Mouse (Mus musculus): ENCODE measurements around the gene Rundc3a. TPM values are rescaled to one million over a fixed set of nuclear protein-coding genes. Genes with fewer than 3 reads are reported as not detected.

The Rundc3a gene
- polyA plus RNA-seq, 1 experiment = 53.7 TPM

DNA sequence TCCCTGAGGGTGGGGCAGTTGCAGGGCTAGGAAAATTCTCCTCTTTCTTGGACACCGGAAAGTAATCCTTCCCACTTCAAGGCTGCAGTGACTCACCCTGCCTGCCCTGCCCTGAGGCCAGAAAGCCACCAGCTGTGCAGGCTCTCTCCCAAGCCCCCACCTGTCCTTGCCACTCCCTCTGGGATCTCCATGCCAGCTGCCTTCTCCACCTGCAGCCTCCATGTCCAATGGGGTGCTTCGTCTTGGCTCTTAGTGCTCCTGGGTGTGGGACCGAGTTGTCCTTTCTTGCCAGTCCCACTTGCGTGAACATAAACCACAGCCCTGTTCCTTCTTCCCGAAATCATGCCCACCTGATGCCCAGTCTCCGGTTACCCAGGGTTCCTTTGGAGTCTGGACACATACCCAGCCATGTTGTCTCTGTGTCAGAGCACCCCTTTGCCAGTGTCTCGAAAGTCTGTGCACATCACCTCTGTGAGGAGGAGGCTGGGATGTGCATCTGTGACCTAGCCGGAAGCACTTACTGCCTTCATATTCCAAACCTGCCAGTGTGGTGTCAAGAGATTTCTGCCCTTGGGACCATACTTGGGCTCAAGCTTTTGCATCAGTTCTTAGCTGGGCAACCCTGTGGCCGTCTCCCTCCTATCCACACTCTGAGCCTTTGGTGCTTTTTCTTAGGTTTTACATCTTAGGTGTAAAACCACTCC lies 1.4 kb downstream of the Rundc3a start:
- no peak overlapping the region for H3K4me3 ChIP-seq (ENCODE audit: control insufficient read depth, low read depth, low read length)
- H3K27ac ChIP-seq (ENCODE audit: control insufficient read depth, insufficient read depth, low read depth, low read length) = no peak overlapping the region
- H3K36me3 ChIP-seq (ENCODE audit: control insufficient read depth, insufficient read depth, low read length) = no peaks in the 10 kb centered on the region
- TF ChIP-seq POLR2A (IDR thresholded peaks at IDR 0.05; ENCODE audit: control insufficient read depth, low read depth, low read length) (no peak), CTCF (IDR thresholded peaks at IDR 0.05; ENCODE audit: control insufficient read depth, insufficient read depth, insufficient replicate concordance, low read depth, low read length) (no peak)
- peaks cover 22% of the 10 kb centered on the region for H3K4me1 ChIP-seq (ENCODE audit: control insufficient read depth, insufficient read depth, low read length)
- no peaks in the 10 kb centered on the region for H3K27me3 ChIP-seq (ENCODE audit: control insufficient read depth, insufficient read depth, low read length)

DNA sequence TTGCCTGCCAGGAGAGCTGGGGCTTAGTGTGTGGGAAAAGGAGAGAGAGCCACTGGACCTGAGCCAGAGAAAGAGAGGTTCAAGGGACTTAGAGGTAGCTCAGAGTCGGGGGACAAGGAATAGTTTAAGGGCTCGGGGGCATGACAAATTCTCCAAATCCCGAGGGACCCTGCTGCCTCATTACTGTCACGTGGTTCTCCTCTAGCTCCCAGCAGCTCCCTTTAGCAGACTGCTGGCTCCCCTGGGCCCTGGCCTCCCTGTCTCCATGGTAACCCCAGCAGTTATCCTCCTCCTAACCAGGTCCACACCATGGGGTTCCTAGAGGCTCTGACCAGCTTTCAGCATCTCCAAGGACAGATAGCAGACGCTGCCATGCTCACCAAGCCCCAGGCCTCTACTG lies 2.0 kb downstream of the Rundc3a start:
- H3K27ac ChIP-seq (ENCODE audit: control insufficient read depth, insufficient read depth, low read depth, low read length) = no peak overlapping the region
- no peaks in the 10 kb centered on the region for H3K36me3 ChIP-seq (ENCODE audit: control insufficient read depth, insufficient read depth, low read length)
- no peak for TF ChIP-seq CTCF (IDR thresholded peaks at IDR 0.05; ENCODE audit: control insufficient read depth, insufficient read depth, insufficient replicate concordance, low read depth, low read length)
- no peak for TF ChIP-seq POLR2A (IDR thresholded peaks at IDR 0.05; ENCODE audit: control insufficient read depth, low read depth, low read length)
- no peaks in the 10 kb centered on the region for H3K27me3 ChIP-seq (ENCODE audit: control insufficient read depth, insufficient read depth, low read length)
- H3K4me3 ChIP-seq (ENCODE audit: control insufficient read depth, low read depth, low read length) = no peak overlapping the region
- peaks cover 26% of the 10 kb centered on the region for H3K4me1 ChIP-seq (ENCODE audit: control insufficient read depth, insufficient read depth, low read length)

DNA sequence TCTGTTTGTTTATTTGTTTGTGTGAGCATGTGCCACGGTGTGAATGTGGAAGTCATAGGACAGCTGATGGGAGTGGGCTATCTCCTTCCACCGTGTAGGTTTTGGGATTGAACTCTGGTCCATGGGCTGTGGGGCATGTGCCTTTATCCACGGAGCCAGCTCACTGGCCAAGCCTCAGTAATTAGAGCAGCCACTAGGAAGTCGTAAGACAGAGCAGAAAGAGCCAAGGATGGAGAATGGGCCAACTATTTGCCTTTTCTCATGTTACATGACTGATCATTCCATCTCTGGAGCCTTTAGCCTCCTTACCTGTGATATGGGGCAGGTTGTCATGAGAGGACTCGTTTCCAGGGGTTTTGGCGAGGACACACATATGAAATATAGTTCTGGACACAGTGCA lies 3.1 kb downstream of the Rundc3a start:
- Histone ChIP-seq H3K4me1 (ENCODE audit: control insufficient read depth, insufficient read depth, low read length) (peaks cover 30% of the 10 kb centered on the region), H3K4me3 (ENCODE audit: control insufficient read depth, low read depth, low read length) (no peak overlapping the region), H3K27me3 (ENCODE audit: control insufficient read depth, insufficient read depth, low read length) (no peaks in the 10 kb centered on the region), H3K27ac (ENCODE audit: control insufficient read depth, insufficient read depth, low read depth, low read length) (no peak overlapping the region), H3K36me3 (ENCODE audit: control insufficient read depth, insufficient read depth, low read length) (no peaks in the 10 kb centered on the region)
- TF ChIP-seq CTCF (IDR thresholded peaks at IDR 0.05; ENCODE audit: control insufficient read depth, insufficient read depth, insufficient replicate concordance, low read depth, low read length) (no peak), POLR2A (IDR thresholded peaks at IDR 0.05; ENCODE audit: control insufficient read depth, low read depth, low read length) (no peak)

DNA sequence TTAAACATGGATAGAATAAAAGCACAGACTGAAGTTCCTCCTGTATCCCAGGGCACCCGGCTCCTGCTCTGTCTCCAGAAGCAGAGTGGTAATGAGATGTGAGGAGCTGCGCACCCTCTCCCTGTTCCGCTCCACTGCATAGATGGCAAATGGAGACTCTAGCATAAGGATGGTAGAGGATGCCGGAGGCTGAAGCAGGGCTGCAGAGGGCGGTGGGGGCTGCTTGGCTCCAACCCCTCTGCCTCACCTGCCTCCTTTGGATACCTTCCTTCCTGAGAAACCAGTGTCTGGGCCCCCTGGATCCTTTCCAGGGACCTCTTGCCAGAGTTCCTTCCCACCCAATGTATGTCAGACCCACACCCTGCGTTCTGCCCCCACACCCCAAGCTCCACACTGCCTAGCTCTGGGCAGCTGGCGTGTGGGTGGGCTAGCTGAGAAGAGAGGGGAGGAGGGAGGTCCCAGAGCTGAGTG lies 3.5 kb downstream of the Rundc3a start:
- TF ChIP-seq CTCF (IDR thresholded peaks at IDR 0.05; ENCODE audit: control insufficient read depth, insufficient read depth, insufficient replicate concordance, low read depth, low read length) (no peak), POLR2A (IDR thresholded peaks at IDR 0.05; ENCODE audit: control insufficient read depth, low read depth, low read length) (no peak)
- no peak overlapping the region for H3K4me3 ChIP-seq (ENCODE audit: control insufficient read depth, low read depth, low read length)
- H3K27ac ChIP-seq (ENCODE audit: control insufficient read depth, insufficient read depth, low read depth, low read length) = no peak overlapping the region
- H3K36me3 ChIP-seq (ENCODE audit: control insufficient read depth, insufficient read depth, low read length) = no peaks in the 10 kb centered on the region
- peaks cover 30% of the 10 kb centered on the region for H3K4me1 ChIP-seq (ENCODE audit: control insufficient read depth, insufficient read depth, low read length)
- H3K27me3 ChIP-seq (ENCODE audit: control insufficient read depth, insufficient read depth, low read length) = no peaks in the 10 kb centered on the region

DNA sequence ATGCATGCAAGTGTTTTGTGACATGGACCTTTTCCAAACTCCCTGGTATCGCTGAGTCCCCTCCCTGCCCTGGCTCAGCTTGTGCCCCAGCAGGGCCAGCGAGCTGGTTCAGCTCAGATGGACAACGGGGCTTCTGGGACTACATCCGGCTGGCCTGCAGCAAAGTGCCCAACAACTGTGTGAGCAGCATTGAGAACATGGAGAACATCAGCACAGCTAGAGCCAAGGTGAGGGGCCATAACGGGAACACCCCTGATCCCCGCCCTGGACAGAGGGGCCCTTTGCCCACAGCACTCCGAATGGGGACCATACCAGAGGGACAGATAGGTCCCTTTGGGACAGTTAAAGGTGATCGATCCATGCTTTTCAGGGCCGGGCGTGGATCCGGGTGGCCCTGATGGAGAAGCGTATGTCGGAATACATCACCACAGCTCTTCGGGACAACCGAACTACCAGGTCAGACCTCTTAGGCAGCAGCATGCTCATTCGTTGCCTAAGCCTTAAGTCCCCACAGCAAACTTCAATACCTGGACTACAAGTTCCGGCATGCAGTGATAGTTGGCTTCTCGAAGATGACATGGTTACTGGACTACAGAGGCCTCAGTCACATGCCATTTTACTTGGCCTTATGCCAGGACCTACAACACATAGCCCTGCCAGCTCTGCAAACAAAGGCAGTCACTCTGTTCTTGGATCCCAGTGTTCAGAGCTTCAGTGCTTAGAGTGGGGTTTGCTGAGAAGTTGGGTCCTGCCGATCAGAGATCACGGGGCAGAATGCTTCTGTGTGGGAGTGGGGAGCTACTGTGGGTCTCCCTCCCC lies 5.0 kb downstream of the Rundc3a start:
- H3K27me3 ChIP-seq (ENCODE audit: control insufficient read depth, insufficient read depth, low read length) = no peaks in the 10 kb centered on the region
- TF ChIP-seq POLR2A (IDR thresholded peaks at IDR 0.05; ENCODE audit: control insufficient read depth, low read depth, low read length) (no peak), CTCF (IDR thresholded peaks at IDR 0.05; ENCODE audit: control insufficient read depth, insufficient read depth, insufficient replicate concordance, low read depth, low read length) (no peak)
- peak overlapping the region; percentile 67 for H3K4me3 ChIP-seq (ENCODE audit: control insufficient read depth, low read depth, low read length)
- H3K36me3 ChIP-seq (ENCODE audit: control insufficient read depth, insufficient read depth, low read length) = no peaks in the 10 kb centered on the region; the same call in 1 of the 2 replicates
- H3K27ac ChIP-seq (ENCODE audit: control insufficient read depth, insufficient read depth, low read depth, low read length) = no peak overlapping the region
- peaks cover 25% of the 10 kb centered on the region for H3K4me1 ChIP-seq (ENCODE audit: control insufficient read depth, insufficient read depth, low read length)

DNA sequence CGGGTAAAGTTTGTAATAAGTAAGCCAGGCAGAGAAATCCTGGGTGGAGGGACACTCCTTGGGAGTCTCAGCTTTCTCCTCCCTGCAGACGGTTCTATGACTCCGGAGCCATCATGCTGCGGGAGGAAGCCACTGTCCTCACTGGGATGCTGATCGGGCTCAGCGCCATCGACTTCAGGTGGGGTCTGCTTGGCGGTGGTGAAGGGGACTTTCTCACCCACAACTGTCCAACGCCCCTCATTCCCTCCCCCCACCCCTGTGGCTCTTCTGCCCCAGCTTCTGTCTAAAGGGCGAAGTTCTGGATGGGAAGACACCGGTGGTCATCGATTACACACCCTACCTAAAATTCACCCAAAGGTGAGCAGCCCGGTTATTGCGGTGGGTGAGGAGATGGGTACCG lies 5.9 kb downstream of the Rundc3a start:
- H3K27me3 ChIP-seq (ENCODE audit: control insufficient read depth, insufficient read depth, low read length) = no peaks in the 10 kb centered on the region
- TF ChIP-seq POLR2A (IDR thresholded peaks at IDR 0.05; ENCODE audit: control insufficient read depth, low read depth, low read length) (no peak), CTCF (IDR thresholded peaks at IDR 0.05; ENCODE audit: control insufficient read depth, insufficient read depth, insufficient replicate concordance, low read depth, low read length) (no peak)
- H3K4me3 ChIP-seq (ENCODE audit: control insufficient read depth, low read depth, low read length) = peak overlapping the region; percentile 84
- H3K36me3 ChIP-seq (ENCODE audit: control insufficient read depth, insufficient read depth, low read length) = no peaks in the 10 kb centered on the region; the same call in 1 of the 2 replicates
- peak overlapping the region; percentile 29; the same call in 1 of the 2 replicates for H3K27ac ChIP-seq (ENCODE audit: control insufficient read depth, insufficient read depth, low read depth, low read length)
- peaks cover 17% of the 10 kb centered on the region for H3K4me1 ChIP-seq (ENCODE audit: control insufficient read depth, insufficient read depth, low read length)

DNA sequence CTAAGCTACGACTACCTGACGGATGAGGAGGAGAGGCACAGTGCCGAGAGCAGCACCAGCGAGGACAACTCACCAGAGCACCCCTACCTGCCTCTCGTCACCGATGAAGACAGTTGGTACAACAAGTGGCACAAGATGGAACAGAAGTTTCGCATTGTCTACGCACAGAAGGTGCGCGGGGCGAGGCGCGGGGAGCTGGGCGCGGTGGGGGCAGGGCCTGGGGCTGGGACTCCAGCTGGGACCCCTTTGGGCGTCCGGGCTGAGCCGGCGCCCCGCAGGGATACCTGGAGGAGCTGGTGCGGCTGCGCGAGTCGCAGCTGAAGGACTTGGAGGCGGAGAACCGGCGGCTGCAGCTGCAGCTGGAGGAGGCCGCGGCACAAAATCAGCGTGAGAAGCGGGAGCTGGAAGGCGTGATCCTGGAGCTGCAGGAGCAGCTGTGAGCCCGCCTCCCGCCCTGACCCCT lies 6.4 kb downstream of the Rundc3a start:
- peaks cover 17% of the 10 kb centered on the region for H3K4me1 ChIP-seq (ENCODE audit: control insufficient read depth, insufficient read depth, low read length)
- H3K27me3 ChIP-seq (ENCODE audit: control insufficient read depth, insufficient read depth, low read length) = no peaks in the 10 kb centered on the region
- H3K27ac ChIP-seq (ENCODE audit: control insufficient read depth, insufficient read depth, low read depth, low read length) = peak overlapping the region; percentile 29; the same call in 1 of the 2 replicates
- H3K36me3 ChIP-seq (ENCODE audit: control insufficient read depth, insufficient read depth, low read length) = no peaks in the 10 kb centered on the region; the same call in 1 of the 2 replicates
- TF ChIP-seq POLR2A (IDR thresholded peaks at IDR 0.05; ENCODE audit: control insufficient read depth, low read depth, low read length) (peak; percentile 78), CTCF (IDR thresholded peaks at IDR 0.05; ENCODE audit: control insufficient read depth, insufficient read depth, insufficient replicate concordance, low read depth, low read length) (no peak)
- H3K4me3 ChIP-seq (ENCODE audit: control insufficient read depth, low read depth, low read length) = peak overlapping the region; percentile 84
